Mouse (Mus musculus) erythroid progenitor cell, adult 5-6 weeks (primary cell): ENCODE results near the gene Rnf38. TPM values are rescaled to one million over a fixed set of nuclear protein-coding genes. Genes with fewer than 3 reads are reported as not detected.

Experiments used
- ATAC-seq: replicated peaks from 2 replicates; pipeline ENCODE4 v1.8.0; 2016; ENCODE audit warnings: moderate number of reproducible peaks, mild to moderate bottlenecking, moderate TSS enrichment, inconsistent platforms; ENCODE audit not compliant: poor library complexity, low FRiP score, severe bottlenecking
- total RNA-seq, 2 experiments: library from RNA; stranded (forward) in 1 of 2; stranded (reverse) in 1 of 2; fragments of 150-400 nt in 1 of 2; fragments of 186-747, 209-891 nt in 1 of 2; gene quantifications; 2 replicates each; pipeline versions ENCODE4 v1.2.3 to v1.2.4; 2015 to 2017; ENCODE audit warnings: low replicate concordance in 2 of 2

Rnf38 gene
- total RNA-seq (2015; ENCODE audit: low replicate concordance) = 171 and 226 TPM in 2 replicates
- 87.2 and 102 TPM in 2 replicates for total RNA-seq (2017; ENCODE audit: low replicate concordance)

- ATAC-seq = no peak
Observed at GRCm38 (mm10) chr4:44233713-44234003, at the start of gene Rnf38. Gene Rnf38 (minus strand): TSS chr4:44233789.

DNA sequence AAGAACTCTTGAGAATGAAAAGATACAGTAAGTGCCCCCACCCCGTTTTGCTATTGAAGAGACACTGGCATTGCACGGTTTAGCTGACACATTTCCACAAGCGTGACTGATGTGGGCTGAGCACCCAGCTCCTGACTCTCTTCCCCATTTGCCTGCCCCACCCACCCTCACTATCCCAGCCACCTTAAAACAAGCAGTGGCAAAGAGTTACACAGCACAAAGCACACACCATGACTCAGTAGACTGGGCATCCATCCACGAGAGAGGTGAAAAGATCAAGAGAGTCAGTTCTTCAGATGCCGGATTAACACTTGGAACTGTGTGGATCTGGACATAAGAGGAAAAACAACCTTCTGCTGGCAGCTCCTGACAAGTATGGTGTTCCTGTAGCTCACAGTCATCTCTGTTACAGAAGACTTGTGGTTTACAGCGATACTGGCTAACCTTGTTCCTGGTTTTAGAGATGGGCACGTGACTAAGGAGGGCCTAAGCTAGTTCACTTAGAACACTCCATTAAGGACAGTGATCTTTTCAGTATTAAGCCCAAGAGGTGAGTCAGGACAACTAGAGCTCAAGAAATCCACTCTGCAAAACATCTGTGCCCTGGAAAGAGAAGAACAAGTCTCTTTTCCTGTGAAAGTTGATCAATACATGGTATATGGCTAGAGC, 48.1 kb upstream of the Rnf38 start:
- no peak for ATAC-seq

DNA sequence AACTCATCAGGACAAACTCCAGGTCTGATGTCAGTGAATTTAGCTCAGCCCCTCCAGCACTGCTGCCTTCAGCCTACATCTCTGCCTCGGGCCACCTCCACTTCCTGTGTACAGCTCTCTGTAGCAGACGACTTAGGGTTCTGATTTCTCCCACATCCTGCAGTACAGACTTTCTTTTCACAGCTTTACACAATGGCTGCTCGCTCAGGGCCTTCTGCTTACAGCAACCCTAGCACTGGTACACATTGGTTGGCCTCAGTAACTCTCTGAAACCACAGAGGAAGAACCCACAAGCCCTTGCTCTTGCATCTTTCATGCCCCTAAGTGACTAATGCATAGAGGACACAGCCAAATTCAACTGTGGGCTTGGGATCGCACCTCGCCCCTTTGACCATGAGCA, 37.5 kb upstream of the Rnf38 start:
- no peak for ATAC-seq

- no peak for ATAC-seq
Observed at GRCm38 (mm10) chr4:44269376-44269817, 35.8 kb upstream of the Rnf38 start.

GRCm38 (mm10) chr4:44267437-44267836, 33.8 kb upstream of the Rnf38 start:
- no peak for ATAC-seq

DNA sequence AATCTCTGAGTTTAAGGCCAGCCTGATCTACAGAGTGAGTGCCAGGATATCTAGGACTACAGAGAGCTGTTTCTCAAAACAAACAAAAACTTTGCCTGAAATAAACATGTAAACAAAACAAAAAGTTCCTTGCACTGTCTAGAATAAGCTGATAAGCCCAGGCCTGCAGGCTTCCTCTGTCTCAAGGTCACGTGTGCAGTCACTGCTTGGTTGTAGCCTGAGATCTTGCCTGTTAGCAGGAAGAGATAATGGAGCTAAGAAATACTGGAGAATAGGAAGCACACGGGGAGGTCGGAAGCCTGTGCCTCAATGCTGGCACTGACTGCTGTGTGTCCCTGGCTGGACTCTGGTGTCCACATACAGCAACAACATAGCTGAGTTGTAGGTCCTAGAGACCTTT, 31.9 kb upstream of the Rnf38 start:
- no peak for ATAC-seq

DNA sequence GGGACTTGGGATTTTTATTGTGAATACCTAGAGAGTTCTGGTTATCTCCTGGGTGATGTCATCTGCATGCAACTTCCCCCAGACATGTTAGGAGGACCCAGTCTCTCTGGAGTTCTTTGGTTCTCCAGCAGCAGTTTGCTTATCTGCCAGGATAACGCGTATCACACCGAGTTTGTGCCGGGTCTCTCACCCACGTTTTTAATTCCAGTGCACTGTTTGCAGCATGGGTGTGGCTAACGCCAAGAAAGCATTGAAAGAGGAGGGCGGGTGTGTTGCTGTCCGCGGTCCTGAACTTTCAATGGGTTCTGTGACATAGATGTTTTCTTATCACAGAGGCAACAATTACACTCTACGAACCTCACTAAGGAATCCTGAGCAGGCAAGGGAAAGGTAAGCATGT, 26.7 kb upstream of the Rnf38 start:
- no peak for ATAC-seq

GRCm38 (mm10) chr4:44259126-44259525, 25.5 kb upstream of the Rnf38 start:
- no peak for ATAC-seq

DNA sequence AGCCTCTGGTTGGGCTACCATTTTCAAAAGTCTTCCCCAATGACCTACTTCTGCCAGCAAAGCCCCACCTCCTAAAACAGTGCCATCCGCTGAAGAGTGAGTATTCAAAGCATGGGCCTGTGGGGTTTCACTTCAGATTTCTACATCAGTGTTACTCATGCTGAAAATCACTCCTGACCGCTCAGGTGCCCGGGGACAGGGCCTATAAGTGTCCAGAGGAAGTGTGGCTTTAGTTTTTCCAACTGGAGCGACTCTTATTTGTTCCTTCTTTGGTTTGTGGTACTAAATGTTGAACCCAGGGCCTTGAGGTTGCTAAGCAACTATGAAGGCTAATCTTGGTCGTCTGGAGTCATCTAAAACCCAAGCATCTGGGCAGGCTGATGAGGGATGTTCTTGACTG, 21.0 kb upstream of the Rnf38 start:
- ATAC-seq = no peak

- ATAC-seq = no peak
Observed at GRCm38 (mm10) chr4:44253191-44253590, 19.6 kb upstream of the Rnf38 start.

DNA sequence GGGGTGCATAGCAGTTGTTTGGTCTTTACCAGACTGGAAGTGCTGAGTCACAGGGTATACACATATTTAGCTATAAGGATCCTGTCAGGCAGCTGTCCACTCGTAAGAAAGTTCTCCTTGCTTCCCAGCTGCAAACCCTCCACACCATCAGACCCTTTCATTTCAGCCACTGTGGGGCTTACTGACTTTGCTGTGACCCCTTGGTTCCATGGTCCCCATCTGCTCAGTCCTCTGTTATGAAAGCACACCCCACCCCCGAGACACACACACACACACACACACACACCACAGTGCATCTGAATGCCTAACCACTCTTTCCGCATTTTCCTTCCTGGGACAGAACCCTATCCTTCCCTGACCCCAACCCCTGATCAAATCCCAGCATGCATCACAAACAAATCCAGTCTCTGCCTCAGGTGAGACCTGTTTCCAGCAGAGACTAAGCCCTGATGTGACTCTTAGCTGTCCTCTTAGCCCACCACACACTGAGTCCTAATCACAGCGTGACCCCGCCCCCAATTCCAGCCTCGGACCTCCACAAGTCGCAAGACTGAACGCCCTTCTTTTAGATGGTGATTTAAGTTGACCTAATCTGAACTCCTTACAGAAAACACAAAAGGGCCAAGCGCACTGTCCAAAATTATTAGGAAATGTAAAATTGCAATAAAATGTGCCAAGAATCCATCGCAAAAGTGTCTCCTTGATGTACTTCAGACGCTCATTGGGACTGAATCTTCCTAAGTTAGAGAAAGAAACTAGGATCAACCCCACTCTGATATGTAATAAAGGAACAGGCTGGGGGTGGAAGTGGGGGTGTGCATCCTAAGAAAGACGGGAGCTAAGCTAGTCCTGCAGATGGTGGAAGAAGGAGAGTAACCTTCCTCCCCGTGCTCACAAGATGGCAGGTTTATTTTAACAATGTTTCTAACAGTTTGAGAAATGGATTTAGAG, 18.7 kb upstream of the Rnf38 start:
- ATAC-seq = no peak

DNA sequence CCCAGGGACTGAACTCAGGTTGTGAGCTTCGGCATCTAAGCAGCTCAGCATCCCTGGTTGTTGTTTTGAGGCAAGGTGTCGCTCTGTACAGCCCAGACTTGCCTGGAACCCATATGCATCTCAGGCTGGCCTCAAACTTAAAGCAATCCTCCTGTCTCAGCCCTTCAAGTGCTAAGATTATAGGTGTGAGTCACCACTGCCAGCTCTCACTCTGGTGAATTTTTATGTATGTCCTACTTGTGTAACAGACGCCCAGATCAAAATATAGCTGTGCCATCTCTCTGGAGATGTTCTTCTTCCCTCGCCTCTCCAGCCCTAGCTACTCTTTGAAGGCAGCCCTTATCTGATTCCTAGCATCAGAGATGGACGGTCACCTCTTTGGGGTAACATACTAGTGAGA, 17.9 kb upstream of the Rnf38 start:
- no peak for ATAC-seq

DNA sequence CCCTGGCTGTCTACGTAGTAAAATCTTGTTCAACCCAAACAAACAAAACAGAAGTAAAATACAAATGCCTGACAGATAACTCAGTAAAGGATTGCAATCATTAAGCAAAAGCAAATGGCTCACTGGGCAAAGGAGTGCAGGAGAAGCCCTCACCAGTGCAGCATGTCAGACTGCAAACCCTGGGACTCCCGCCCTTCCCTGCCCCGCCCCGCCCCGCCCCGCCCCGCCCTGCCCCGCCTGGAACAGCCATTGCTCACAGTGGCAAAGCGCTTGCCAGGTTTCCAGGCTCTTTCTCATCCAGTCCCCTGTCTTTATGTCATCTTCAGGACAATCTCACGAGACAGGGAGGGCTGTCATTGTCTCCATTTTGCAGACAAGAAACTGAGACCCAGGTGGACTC, 16.1 kb upstream of the Rnf38 start:
- ATAC-seq = no peak

DNA sequence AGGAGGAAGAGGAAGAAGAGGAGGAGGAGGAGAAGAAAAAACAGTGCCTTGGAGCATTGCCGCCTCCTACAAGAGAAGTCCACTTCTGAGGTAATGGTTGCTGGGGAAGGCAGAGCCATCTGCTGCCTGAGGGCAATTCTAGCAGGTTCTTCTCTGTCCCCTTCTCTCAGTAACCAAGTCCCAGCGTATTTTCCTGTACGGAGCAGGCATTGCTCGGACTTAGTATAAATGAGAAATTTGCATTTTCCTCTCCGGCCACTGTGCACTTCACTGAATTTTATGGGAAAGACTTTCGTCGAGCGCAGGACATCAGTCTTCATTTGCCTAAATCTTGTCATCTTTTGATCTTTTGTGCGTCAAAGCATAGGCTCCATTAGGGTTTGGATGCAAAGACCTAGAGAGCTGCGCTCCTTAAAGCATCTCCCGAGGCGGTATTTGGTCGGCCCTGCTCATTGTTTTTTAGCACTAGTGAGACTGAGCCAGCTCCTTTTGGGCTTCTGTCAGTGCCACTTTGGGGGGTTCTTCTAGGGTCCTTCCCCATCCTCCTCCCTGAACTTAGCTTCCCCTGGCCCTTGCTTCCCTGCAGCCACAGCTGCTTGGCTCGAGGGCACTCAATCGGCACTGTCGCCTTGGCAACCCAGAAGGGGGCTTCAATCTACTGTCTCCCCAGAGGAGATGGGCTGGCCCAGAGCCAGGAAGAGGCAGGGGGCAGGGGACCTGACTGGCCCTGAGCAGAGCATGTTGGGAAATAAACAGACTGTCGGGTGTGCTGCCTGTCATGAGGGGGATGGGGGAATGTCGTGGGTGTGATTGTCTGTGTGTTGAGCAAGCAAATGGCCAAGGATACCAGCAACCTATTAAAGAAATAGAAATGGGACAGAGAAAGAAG, 13.7 kb upstream of the Rnf38 start:
- ATAC-seq = no peak

- ATAC-seq = no peak
Observed at GRCm38 (mm10) chr4:44246285-44246684, 12.7 kb upstream of the Rnf38 start.

GRCm38 (mm10) chr4:44241638-44242037, 8.0 kb upstream of the Rnf38 start:
- no peak for ATAC-seq

DNA sequence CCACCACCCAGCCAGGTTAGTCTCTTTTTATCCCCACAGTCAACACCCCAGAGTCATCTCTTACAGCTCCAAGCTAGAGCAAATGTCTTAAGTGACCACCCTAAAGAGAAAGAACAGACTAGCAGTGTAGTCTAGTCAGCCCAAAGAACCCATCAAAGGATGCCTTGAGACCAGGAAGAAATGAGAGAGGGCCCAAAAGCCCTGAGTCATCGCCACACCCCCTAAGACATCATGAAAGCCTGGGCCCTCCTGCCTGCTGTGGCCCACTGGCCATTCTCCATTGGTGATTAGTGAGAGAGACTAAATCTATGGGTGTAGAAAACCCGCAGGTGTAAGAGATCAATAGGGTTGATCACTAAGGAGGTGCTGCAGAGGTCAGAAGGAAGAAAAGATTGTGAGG, 2.4 kb upstream of the Rnf38 start:
- ATAC-seq = no peak

GRCm38 (mm10) chr4:44234004-44234866, 646 bp upstream of the Rnf38 start:
- peak; percentile 97 for ATAC-seq
